Mouse (Mus musculus): Measurements from ENCODE around the gene Cep89. TPM values are rescaled to one million over a fixed set of nuclear protein-coding genes. Genes with fewer than 3 reads are reported as not detected.

Gene Cep89
- polyA plus RNA-seq, 1 experiment from 2014 or later = 64.4 TPM

- H3K27ac ChIP-seq = no peak overlapping the region
- 94% methylated on average over 5 of the region's 5 CpGs for WGBS
These were observed 68.2 kb downstream of the Cep89 start for GRCm38 (mm10) chr7:35465027-35465426.

DNA sequence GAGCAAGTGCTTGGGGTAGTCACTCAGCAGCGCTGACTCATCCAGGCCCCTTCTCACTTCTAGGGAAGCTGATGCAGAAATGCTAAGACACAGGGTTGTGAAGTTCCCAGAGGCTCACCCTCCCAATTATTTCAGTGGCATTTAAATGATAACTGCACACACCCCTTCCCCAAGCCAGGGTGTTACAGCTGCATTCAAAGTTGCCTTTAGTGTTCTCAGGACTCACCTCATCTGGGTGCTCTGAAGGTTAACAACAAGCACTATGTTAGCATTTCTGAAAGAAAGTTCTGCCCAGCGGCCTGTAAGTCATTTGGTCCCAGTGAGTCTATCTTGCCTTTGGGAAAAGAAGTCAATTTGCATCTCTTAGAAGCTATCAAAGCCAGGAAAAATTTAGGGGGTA, 71.0 kb downstream of the Cep89 start:
- no peaks in the 10 kb centered on the region for H3K36me3 ChIP-seq
- DNase-seq (ENCODE audit: low spot score) = no peak

More at GRCm38 (mm10) chr7:35465027-35465426, 68.2 kb downstream of the Cep89 start:
- H3K27me3 ChIP-seq (ENCODE audit: low read depth, poor library complexity, severe bottlenecking) = no peaks in the 10 kb centered on the region
- no peaks in the 10 kb centered on the region for H3K9me3 ChIP-seq (replicated peaks)
- DNase-seq (ENCODE audit: low spot score) = no peak
- H3K36me3 ChIP-seq = no peaks in the 10 kb centered on the region
- no peaks in the 10 kb centered on the region for H3K4me1 ChIP-seq
- no peak overlapping the region for H3K4me3 ChIP-seq

DNA sequence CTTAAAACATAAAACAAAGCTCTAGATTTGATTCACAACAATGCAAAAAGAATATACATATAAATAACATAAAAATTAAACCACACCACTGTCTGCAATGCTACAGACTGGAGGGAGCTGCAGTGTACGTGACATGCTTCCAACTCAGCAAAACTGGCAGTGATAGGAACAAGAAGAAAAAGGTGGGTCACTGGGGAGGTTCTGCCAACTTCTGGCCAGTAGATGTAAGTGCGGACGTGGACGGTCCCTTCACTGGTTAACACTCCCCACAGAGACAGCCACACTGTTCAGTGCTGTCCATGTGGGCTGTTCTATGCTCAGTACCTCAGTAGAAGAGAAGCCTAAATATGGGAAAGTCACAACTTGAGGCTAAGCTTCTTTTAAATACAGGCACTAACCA, 74.0 kb downstream of the Cep89 start:
- Histone ChIP-seq H3K4me1 (no peaks in the 10 kb centered on the region), H3K36me3 (no peaks in the 10 kb centered on the region), H3K27ac (no peak overlapping the region), H3K9me3 (replicated peaks) (no peaks in the 10 kb centered on the region), H3K27me3 (ENCODE audit: low read depth, poor library complexity, severe bottlenecking) (no peaks in the 10 kb centered on the region), H3K4me3 (no peak overlapping the region)
- DNase-seq (ENCODE audit: low spot score) = no peak
- 44% methylated on average over 4 of the region's 4 CpGs for WGBS

More for the DNA sequence above, 71.0 kb downstream of the Cep89 start:
- H3K4me1 ChIP-seq = no peaks in the 10 kb centered on the region
- no peaks in the 10 kb centered on the region for H3K9me3 ChIP-seq (replicated peaks)
- H3K27me3 ChIP-seq (ENCODE audit: low read depth, poor library complexity, severe bottlenecking) = no peaks in the 10 kb centered on the region
- no peak overlapping the region for H3K4me3 ChIP-seq
- WGBS = 58% methylated on average over 2 of the region's 2 CpGs
- no peak overlapping the region for H3K27ac ChIP-seq

- WGBS = 86% methylated on average over 2 of the region's 2 CpGs
- H3K27me3 ChIP-seq (ENCODE audit: low read depth, poor library complexity, severe bottlenecking) = no peaks in the 10 kb centered on the region
- H3K4me1 ChIP-seq = no peaks in the 10 kb centered on the region
These were observed 79.6 kb downstream of the Cep89 start for GRCm38 (mm10) chr7:35476457-35476856.

GRCm38 (mm10) chr7:35485126-35485525, 88.3 kb downstream of the Cep89 start:
- Histone ChIP-seq H3K9me3 (replicated peaks) (no peaks in the 10 kb centered on the region), H3K27ac (no peak overlapping the region), H3K36me3 (no peaks in the 10 kb centered on the region), H3K27me3 (ENCODE audit: low read depth, poor library complexity, severe bottlenecking) (no peaks in the 10 kb centered on the region), H3K4me1 (no peaks in the 10 kb centered on the region), H3K4me3 (no peak overlapping the region)
- DNase-seq (ENCODE audit: low spot score) = no peak
- WGBS = 81% methylated on average over 2 of the region's 2 CpGs

More at GRCm38 (mm10) chr7:35476457-35476856, 79.6 kb downstream of the Cep89 start:
- Histone ChIP-seq H3K9me3 (replicated peaks) (no peaks in the 10 kb centered on the region), H3K4me3 (no peak overlapping the region), H3K36me3 (no peaks in the 10 kb centered on the region), H3K27ac (no peak overlapping the region)
- DNase-seq (ENCODE audit: low spot score) = no peak

DNA sequence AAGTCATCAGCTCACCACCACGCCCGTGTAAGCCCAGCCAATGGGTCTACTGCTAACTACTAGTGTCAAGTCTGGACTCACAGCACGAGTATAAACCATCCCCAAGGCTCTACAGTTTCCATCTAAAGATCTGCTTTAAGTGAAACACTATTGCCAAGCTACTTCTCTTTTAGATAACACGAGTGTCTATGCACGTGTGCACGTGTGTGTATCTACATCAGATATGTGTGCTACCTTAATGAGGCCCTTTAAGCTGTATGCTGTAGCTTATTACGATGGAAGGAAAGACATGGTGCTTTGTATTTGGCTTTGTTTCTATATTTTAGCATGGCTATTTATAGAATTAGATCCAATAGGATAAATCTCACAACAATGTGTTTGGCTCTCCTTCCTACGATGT, 89.7 kb downstream of the Cep89 start:
- WGBS = 91% methylated on average over 8 of the region's 8 CpGs
- DNase-seq (ENCODE audit: low spot score) = no peak
- no peaks in the 10 kb centered on the region for H3K27me3 ChIP-seq (ENCODE audit: low read depth, poor library complexity, severe bottlenecking)
- no peaks in the 10 kb centered on the region for H3K36me3 ChIP-seq
- no peak overlapping the region for H3K27ac ChIP-seq
- no peak overlapping the region for H3K4me3 ChIP-seq
- no peaks in the 10 kb centered on the region for H3K9me3 ChIP-seq (replicated peaks)
- H3K4me1 ChIP-seq = no peaks in the 10 kb centered on the region

Other genes with a start within 250 kb of the Cep89 start
- gene Slc7a10, start 210.7 kb upstream of the Cep89 start, polyA plus RNA-seq (2016; fragmentation: Nextera tagmentation; extraction: Ambion mirVana) = 0.31 TPM in 1 of 2 replicates, not detected in the other
- 7.8 and 9.4 TPM in 2 replicates for gene Lrp3, start 181.5 kb upstream of the Cep89 start, polyA plus RNA-seq (2016; fragmentation: Nextera tagmentation; extraction: Ambion mirVana)
- 15.9 and 17.8 TPM in 2 replicates for gene Gpatch1, start 78.6 kb upstream of the Cep89 start, polyA plus RNA-seq (2016; fragmentation: Nextera tagmentation; extraction: Ambion mirVana)
- gene Rhpn2, start 62.9 kb upstream of the Cep89 start, polyA plus RNA-seq (2016; fragmentation: Nextera tagmentation; extraction: Ambion mirVana) = 3.2 and 3.5 TPM in 2 replicates
- gene Faap24, start 199 bp upstream of the Cep89 start, polyA plus RNA-seq (2016; fragmentation: Nextera tagmentation; extraction: Ambion mirVana) = 18.2 and 18.7 TPM in 2 replicates
- gene Slc7a9, start 51.8 kb downstream of the Cep89 start, polyA plus RNA-seq (2016; fragmentation: Nextera tagmentation; extraction: Ambion mirVana) = 0.11 and 0.19 TPM in 2 replicates
- 0.31 TPM in 1 of 2 replicates, not detected in the other for gene Tdrd12, start 140.7 kb downstream of the Cep89 start, polyA plus RNA-seq (2016; fragmentation: Nextera tagmentation; extraction: Ambion mirVana)
- gene Nudt19, start 159.3 kb downstream of the Cep89 start, polyA plus RNA-seq (2016; fragmentation: Nextera tagmentation; extraction: Ambion mirVana) = 35.1 and 48.1 TPM in 2 replicates
- gene Rgs9bp, start 188.5 kb downstream of the Cep89 start, polyA plus RNA-seq (2016; fragmentation: Nextera tagmentation; extraction: Ambion mirVana) = 0.09 and 0.26 TPM in 2 replicates
- gene Ankrd27, start 189.2 kb downstream of the Cep89 start, polyA plus RNA-seq (2016; fragmentation: Nextera tagmentation; extraction: Ambion mirVana) = 40.1 and 47.5 TPM in 2 replicates

All from limb, embryonic 10.5 days (tissue).